Comparison of ENCODE assay signal across 18 mouse cellular contexts in genomic region chr13:36324624-36325023, GRCm38 (mm10).
"Had no signal": no experiment of that assay in that cellular context is flagged by ENCODE, and none has a peak within 500 bp of the region (broad histone marks: within the 10 kb centered on the region; RNA-seq: fewer than 3 reads in every experiment).

No protein-coding gene starts in this region.

- H3K36me3 ChIP-seq: kidney, embryonic 15.5 days; limb, embryonic 12.5 days; limb, embryonic 15.5 days; liver, embryonic 13.5 days had no signal

- DNase-seq: kidney, adult 11 months; kidney, adult 8-10 months; kidney, postnatal 10 days; kidney, postnatal 36 days; left cerebral cortex, postnatal 4 days; liver, embryonic 13.5 days; lung, adult 2 months; lung, postnatal 14 days; lung, postnatal 4 days; midbrain, embryonic 14.5 days; right cerebral cortex, postnatal 14 days; right cerebral cortex, postnatal 4 days; thymus, postnatal 25 days had no signal

- H3K4me3 ChIP-seq: kidney, embryonic 15.5 days; limb, embryonic 12.5 days; limb, embryonic 15.5 days; liver, embryonic 13.5 days; megakaryocyte, embryonic 14.5 days had no signal

- H3K9ac ChIP-seq: kidney, embryonic 15.5 days; limb, embryonic 12.5 days; limb, embryonic 15.5 days; liver, embryonic 13.5 days had no signal

- H3K27me3 ChIP-seq: kidney, embryonic 15.5 days; limb, embryonic 12.5 days; limb, embryonic 15.5 days; liver, embryonic 13.5 days; megakaryocyte, embryonic 14.5 days had no signal

- H3K4me1 ChIP-seq: kidney, embryonic 15.5 days; limb, embryonic 12.5 days; limb, embryonic 15.5 days had no signal

- H3K9me3 ChIP-seq: kidney, embryonic 15.5 days; limb, embryonic 12.5 days; limb, embryonic 15.5 days; liver, embryonic 13.5 days; megakaryocyte, embryonic 14.5 days had no signal

- H3K27ac ChIP-seq: kidney, embryonic 15.5 days; limb, embryonic 12.5 days; limb, embryonic 15.5 days; liver, embryonic 13.5 days had no signal

- H3K4me2 ChIP-seq: kidney, embryonic 15.5 days; limb, embryonic 12.5 days; limb, embryonic 15.5 days; liver, embryonic 13.5 days; midbrain, embryonic 11.5 days had no signal
